Mouse (Mus musculus): ENCODE results near the gene Pnkp. TPM values are rescaled to one million over a fixed set of nuclear protein-coding genes. Genes with fewer than 3 reads are reported as not detected.
A peak's percentile ranks its signal among the peaks of the same experiment; 100 is the strongest.

Gene Pnkp
- total RNA-seq, 2 experiments from 2014 or later, result 32.3 to 33.3 TPM

DNA sequence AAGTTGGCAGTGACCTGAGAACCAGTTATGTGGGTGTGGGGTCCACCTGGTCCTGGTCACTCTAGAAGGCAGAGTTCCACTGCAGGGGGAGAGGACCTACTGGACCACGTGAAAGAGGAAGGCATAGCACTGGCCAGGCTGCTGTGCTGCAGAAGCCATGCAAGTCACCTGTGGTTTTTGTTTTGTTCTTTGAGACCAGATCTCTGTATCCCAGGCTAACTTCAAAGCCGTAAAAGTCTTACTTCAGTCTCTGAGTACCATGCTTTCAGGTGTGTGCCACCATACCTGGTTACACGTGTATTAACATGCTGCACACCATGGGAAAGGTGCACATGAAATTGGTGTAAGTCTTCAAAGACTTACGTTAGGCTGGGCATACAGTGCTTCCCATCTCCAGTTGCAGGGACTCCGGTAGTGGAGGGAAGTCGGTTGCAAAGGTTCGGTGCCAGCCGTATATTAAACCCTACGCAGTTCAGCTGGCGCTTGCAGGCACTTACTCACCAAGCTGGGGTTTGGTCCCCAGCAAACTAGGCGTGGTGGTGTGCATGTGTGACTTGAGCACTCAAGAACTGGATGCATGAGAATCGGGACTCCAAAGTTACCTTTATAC lies 5.2 kb upstream of the Pnkp start:
- no peak for DNase-seq (ENCODE audit: low spot score in 2 of 2)

DNA sequence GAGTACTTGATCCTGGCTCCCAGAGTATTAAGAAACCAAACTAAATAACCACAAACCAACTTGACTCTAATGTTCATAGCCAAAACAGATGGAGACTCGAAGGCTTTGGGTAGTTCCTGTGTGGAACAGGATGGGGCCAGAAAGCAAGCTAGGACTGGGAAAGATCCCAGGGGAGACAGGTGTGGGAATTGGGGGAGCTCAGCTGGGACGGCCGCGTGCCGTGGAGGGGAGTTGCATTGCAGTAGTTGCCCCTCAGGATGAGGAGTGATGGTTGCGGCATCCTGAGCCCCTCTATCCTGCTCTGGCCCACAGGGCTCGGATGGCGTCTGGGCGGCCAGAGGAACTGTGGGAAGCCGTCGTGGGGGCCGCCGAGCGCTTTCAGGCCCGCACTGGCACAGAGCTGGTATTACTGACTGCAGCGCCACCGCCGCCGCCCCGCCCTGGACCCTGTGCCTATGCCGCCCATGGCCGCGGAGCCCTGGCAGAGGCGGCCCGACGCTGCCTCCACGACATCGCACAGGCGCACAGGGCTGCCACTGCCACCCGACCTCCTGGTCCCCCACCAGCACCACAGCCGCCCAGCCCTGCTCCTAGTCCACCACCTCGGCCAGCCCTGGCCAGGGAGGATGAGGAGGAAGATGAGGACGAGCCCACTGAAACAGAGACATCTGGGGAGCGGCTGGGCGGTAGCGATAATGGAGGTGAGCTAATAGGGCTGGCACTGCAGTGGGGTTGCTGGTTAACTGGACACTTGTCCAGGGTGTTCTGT lies 4.5 kb upstream of the Pnkp start:
- no peak for DNase-seq (ENCODE audit: low spot score in 2 of 2)

DNA sequence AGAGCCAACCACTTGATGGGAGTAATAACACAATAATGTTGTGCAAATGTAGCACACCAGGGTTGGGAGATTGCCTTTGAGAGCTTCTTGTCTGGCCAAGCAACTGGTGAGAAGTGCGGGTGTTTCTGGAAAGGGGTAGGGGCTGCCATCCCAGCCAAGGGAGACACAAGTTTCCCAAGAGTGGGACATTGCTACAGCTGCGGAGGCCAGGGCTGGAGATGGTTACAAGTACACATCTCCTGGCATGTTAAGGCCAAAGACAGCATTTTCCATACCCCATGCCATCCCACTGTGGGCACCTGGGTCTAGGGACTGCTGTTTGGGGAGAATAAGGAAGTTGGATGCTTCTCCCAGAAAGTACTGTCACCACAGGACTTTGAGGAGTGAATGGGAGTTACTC lies 3.9 kb upstream of the Pnkp start:
- DNase-seq (ENCODE audit: low spot score in 2 of 2), result no peak

DNA sequence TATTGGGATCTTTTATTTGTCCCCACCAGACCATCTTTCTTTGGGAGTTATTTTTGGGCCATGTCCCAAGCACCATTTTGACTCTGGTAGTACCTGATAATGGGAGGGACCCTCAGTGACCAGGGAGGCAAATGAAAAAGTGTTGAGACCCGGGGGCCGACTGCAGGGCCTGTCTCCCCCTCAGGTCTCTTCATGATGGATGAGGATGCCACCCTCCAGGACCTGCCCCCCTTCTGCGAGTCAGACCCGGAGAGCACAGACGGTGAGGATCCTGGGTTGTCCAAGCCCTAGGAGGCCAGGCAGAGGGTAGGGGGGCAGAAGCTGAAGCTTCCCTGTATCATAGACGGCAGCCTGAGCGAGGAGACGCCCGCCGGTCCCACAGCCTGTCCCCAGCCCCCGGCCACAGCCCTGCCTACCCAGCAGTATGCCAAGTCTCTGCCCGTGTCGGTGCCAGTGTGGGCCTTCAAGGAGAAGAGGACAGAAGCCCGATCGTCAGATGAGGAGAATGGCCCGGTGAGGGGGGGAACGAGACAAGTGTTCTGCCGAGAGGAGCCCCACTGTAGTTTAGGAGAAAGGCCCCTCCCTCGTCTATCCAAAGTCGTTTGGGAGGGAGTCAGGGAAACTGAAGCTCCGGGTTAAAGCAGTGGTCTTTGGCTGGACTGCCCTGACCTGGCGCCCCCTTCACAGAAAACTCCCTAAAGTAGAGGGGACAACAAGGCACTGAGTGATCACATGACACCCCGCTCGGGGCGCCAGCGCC lies 3.2 kb upstream of the Pnkp start:
- DNase-seq (ENCODE audit: low spot score in 2 of 2), result no peak

GRCm38 (mm10) chr7:44854356-44855031 lies 2.4 kb upstream of the Pnkp start:
- peak; percentile 76 to 78 for DNase-seq (ENCODE audit: low spot score in 2 of 2)

- DNase-seq (ENCODE audit: low spot score in 2 of 2), result no peak
These were observed 1.9 kb upstream of the Pnkp start for GRCm38 (mm10) chr7:44855036-44855435.

GRCm38 (mm10) chr7:44856265-44856916 lies 548 bp upstream of the Pnkp start:
- DNase-seq (ENCODE audit: low spot score in 2 of 2), result no peak

DNA sequence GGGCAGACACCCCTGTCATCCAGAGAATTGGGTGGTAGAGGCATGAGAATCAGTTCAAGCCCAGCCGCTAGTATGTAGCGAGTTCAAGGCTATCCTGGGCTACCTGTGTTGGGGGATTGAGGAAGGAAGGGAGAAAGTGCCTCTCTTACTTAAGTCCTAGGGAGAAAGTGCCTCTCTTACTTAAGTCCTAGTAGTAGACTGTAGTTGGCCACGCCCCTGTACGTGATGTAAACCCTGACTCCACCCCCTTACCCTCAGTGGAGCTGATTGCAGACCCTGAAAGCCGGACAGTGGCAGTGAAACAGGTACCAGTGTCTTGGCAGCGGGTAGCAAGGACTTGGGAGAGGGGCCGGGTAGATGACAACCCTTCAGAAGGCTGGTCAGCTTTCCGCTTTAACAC lies 966 bp downstream of the Pnkp start:
- DNase-seq (ENCODE audit: low spot score in 2 of 2), result no peak

- DNase-seq (ENCODE audit: low spot score in 2 of 2), result no peak
These were observed 3.0 kb downstream of the Pnkp start for GRCm38 (mm10) chr7:44859896-44860295.

GRCm38 (mm10) chr7:44860576-44861428 lies 3.9 kb downstream of the Pnkp start:
- DNase-seq (ENCODE audit: low spot score in 2 of 2), result peak; percentile 66 to 67

GRCm38 (mm10) chr7:44861429-44861816 lies 4.5 kb downstream of the Pnkp start:
- no peak for DNase-seq (ENCODE audit: low spot score in 2 of 2)

DNA sequence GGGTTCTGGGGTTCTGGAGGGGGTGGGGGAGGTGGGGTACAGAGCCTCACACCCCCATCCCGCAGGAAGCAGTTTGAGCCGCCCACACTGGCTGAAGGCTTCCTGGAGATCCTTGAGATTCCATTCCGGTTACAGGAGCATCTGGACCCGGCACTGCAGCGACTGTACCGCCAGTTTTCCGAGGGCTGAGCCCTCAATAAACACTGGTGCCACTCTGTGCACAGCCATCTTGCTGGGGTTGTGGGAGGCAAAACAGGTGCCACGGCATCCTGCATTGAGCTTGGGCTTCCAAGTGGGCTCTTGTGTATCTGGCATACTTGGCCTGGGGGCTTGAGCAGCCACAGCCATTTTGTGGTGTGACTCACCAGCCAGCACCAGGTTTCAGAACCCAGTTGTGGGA lies 5.5 kb downstream of the Pnkp start:
- no peak for DNase-seq (ENCODE audit: low spot score in 2 of 2)

GRCm38 (mm10) chr7:44863210-44863609 lies 6.3 kb downstream of the Pnkp start:
- no peak for DNase-seq (ENCODE audit: low spot score in 2 of 2)

- no peak for DNase-seq (ENCODE audit: low spot score in 2 of 2)
These were observed 7.1 kb downstream of the Pnkp start for GRCm38 (mm10) chr7:44863982-44864494.

DNA sequence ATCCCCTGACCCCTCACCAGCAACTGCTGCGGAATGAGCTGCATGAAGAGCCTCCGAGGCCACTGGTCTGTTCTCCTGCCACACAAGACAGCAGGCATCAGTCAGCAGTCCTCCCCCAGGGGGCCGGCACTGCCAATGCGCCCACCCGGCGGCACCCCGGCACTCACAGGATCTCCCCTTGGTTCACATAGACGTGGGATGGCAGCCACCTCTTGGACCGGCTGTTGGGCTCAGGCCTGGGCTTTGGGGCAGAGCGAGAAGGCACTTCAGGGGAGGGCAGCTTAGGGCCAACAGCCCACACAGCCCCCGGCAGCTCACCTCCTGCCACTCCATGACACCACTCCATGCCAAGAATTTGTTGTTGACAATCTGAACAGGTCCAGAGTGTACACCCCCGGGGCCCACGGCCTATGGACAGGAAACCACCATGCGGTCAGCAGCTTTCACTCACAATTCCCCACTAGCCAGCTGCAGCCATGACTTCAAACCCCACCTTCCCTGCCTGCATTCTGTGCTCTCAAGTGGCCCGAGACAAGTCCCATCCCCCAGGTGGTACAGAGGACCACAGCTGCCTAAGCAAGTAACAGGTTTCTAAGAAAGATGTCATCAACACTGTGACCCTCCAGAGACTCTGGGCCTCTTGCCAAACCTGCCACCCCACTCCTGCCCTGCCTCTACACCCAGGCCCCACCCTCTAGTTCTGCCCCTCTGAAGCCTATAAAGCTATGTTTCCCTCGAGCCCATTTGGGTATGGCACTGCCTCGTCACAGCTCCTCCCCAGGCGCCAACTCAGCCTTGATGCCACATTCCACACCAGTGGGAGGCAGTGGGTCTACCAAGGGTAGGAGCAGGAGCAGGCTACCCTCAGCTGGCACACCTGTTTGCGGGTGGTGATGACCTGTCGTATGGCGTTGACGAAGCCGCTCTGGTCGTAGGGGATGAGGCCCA lies 7.9 kb downstream of the Pnkp start:
- no peak for DNase-seq (ENCODE audit: low spot score in 2 of 2)

GRCm38 (mm10) chr7:44866276-44867009 lies 9.5 kb downstream of the Pnkp start:
- no peak for DNase-seq (ENCODE audit: low spot score in 2 of 2)

GRCm38 (mm10) chr7:44867010-44867702 lies 10.2 kb downstream of the Pnkp start:
- no peak for DNase-seq (ENCODE audit: low spot score in 2 of 2)

Measured in layer of hippocampus, postnatal 14 days (tissue).